ENCODE assay signal across 13 mouse cellular contexts in genomic region chr4:61855831-61856698, GRCm38 (mm10). TPM values are rescaled to one million over a fixed set of nuclear protein-coding genes. Genes with fewer than 3 reads are reported as not detected.
A peak's percentile ranks its signal among the peaks of the same experiment; 100 is the strongest.
DNase-seq lines count a peak whose midpoint lies in the region; ATAC-seq lines count a peak whose summit lies in the region.
"Had no signal": no experiment of that assay in that cellular context is flagged by ENCODE, and none has a peak within 500 bp of the region (broad histone marks: within the 10 kb centered on the region; RNA-seq: fewer than 3 reads in every experiment).

No protein-coding gene starts in this region.

- no peaks in the 10 kb centered on the region for H3K9me3 ChIP-seq in hindbrain, embryonic 12.5 days (replicated peaks)
- H3K9me3 ChIP-seq in hindbrain, embryonic 16.5 days (ENCODE audit: control insufficient read depth, low read length): no peaks in the 10 kb centered on the region
- 0 out of 2 replicates have a peak, but pooled peaks cover 3% of the 10 kb centered on the region for H3K9me3 ChIP-seq in embryonic facial prominence, embryonic 12.5 days
- no peaks in the 10 kb centered on the region for H3K9me3 ChIP-seq in hindbrain, embryonic 14.5 days (ENCODE audit: control insufficient read depth, low read length)

- H3K9ac ChIP-seq in hindbrain, embryonic 12.5 days: no peak overlapping the region
- no peak overlapping the region for H3K9ac ChIP-seq in hindbrain, embryonic 16.5 days (ENCODE audit: low read depth, low read length)
- no peak overlapping the region for H3K9ac ChIP-seq in embryonic facial prominence, embryonic 12.5 days
- no peak overlapping the region for H3K9ac ChIP-seq in hindbrain, embryonic 14.5 days

- H3K27ac ChIP-seq in hindbrain, embryonic 12.5 days: no peak overlapping the region
- H3K27ac ChIP-seq in hindbrain, embryonic 16.5 days (ENCODE audit: low read depth, low read length): no peak overlapping the region
- no peak overlapping the region for H3K27ac ChIP-seq in embryonic facial prominence, embryonic 12.5 days
- no peak overlapping the region for H3K27ac ChIP-seq in hindbrain, embryonic 14.5 days
- H3K27ac ChIP-seq: gastrocnemius, adult 2 months; macrophage had no signal

- no peaks in the 10 kb centered on the region for H3K36me3 ChIP-seq in hindbrain, embryonic 12.5 days
- H3K36me3 ChIP-seq in hindbrain, embryonic 16.5 days (ENCODE audit: control insufficient read depth, insufficient read depth, low read length): no peaks in the 10 kb centered on the region
- H3K36me3 ChIP-seq in embryonic facial prominence, embryonic 12.5 days: no peaks in the 10 kb centered on the region
- H3K36me3 ChIP-seq in hindbrain, embryonic 14.5 days (replicated peaks; ENCODE audit: control insufficient read depth, insufficient read depth): no peaks in the 10 kb centered on the region

- H3K4me3 ChIP-seq in hindbrain, embryonic 12.5 days: no peak overlapping the region
- H3K4me3 ChIP-seq in hindbrain, embryonic 16.5 days (ENCODE audit: low read length): no peak overlapping the region
- no peak overlapping the region for H3K4me3 ChIP-seq in embryonic facial prominence, embryonic 12.5 days
- no peak overlapping the region for H3K4me3 ChIP-seq in hindbrain, embryonic 14.5 days (replicated peaks; ENCODE audit: low read length)
- H3K4me3 ChIP-seq: gastrocnemius, adult 2 months had no signal

- WGBS in hindbrain, embryonic 12.5 days: 86% methylated on average over 18 of the region's 18 CpGs
- WGBS in hindbrain, embryonic 16.5 days: 90% methylated on average over 18 of the region's 18 CpGs
- WGBS in embryonic facial prominence, embryonic 12.5 days: 90% methylated on average over 18 of the region's 18 CpGs
- 91% methylated on average over 18 of the region's 18 CpGs for WGBS in hindbrain, embryonic 14.5 days

- no peak for DNase-seq in hindbrain, embryonic 14.5 days (ENCODE audit: low spot score)
- DNase-seq in gastrocnemius, postnatal 4 days (ENCODE audit: low spot score in 2 of 2): no peak
- DNase-seq in frontal cortex, postnatal 25 days (ENCODE audit: low spot score in 2 of 2): no peak
- DNase-seq in layer of hippocampus, adult 18-20 months (ENCODE audit: low spot score in 2 of 2): no peak
- DNase-seq: embryo, embryonic 11 days; gastrocnemius, adult 2 months had no signal

- no peak overlapping the region for H3K4me2 ChIP-seq in hindbrain, embryonic 12.5 days (replicated peaks)
- H3K4me2 ChIP-seq in hindbrain, embryonic 16.5 days (ENCODE audit: low read length): no peak overlapping the region
- H3K4me2 ChIP-seq in embryonic facial prominence, embryonic 12.5 days (replicated peaks): no peak overlapping the region
- H3K4me2 ChIP-seq in hindbrain, embryonic 14.5 days (replicated peaks): no peak overlapping the region

- no peaks in the 10 kb centered on the region for H3K27me3 ChIP-seq in hindbrain, embryonic 12.5 days
- H3K27me3 ChIP-seq in hindbrain, embryonic 16.5 days (replicated peaks; ENCODE audit: control insufficient read depth, insufficient read depth, low read length): no peaks in the 10 kb centered on the region
- H3K27me3 ChIP-seq in embryonic facial prominence, embryonic 12.5 days: no peaks in the 10 kb centered on the region
- no peaks in the 10 kb centered on the region for H3K27me3 ChIP-seq in hindbrain, embryonic 14.5 days (ENCODE audit: control insufficient read depth, insufficient read depth, low read length)

- peak; percentile 67; the same call in 1 of the 2 replicates for ATAC-seq in hindbrain, embryonic 12.5 days (ENCODE audit: low FRiP score)
- no peak; the same call in 1 of the 2 replicates for ATAC-seq in hindbrain, embryonic 16.5 days
- peak; percentile 67; the same call in 1 of the 2 replicates for ATAC-seq in embryonic facial prominence, embryonic 12.5 days (ENCODE audit: insufficient number of reproducible peaks, insufficient read depth, low FRiP score, low TSS enrichment)
- ATAC-seq in hindbrain, embryonic 14.5 days (ENCODE audit: low FRiP score): peak; percentile 60; the same call in 1 of the 2 replicates
- ATAC-seq in monocyte, adult 5-6 weeks (replicated peaks; ENCODE audit: insufficient number of reproducible peaks, low FRiP score, low TSS enrichment, poor library complexity, severe bottlenecking): peak; percentile 50; the same call in 1 of the 2 replicates
- ATAC-seq: activated CD4-positive, CD25-positive, alpha-beta regulatory T cell, adult 4 months had no signal

- H3K4me1 ChIP-seq in hindbrain, embryonic 12.5 days: no peaks in the 10 kb centered on the region
- H3K4me1 ChIP-seq in hindbrain, embryonic 16.5 days (ENCODE audit: control insufficient read depth, insufficient read depth, low read depth, low read length): no peaks in the 10 kb centered on the region
- H3K4me1 ChIP-seq in embryonic facial prominence, embryonic 12.5 days: no peaks in the 10 kb centered on the region
- no peaks in the 10 kb centered on the region for H3K4me1 ChIP-seq in hindbrain, embryonic 14.5 days (replicated peaks; ENCODE audit: control insufficient read depth, insufficient read depth, low read length)

RNA-seq across cellular contexts. Expression of gene Mup5, which starts 21.0 kb away (rescaled TPM):
- polyA plus RNA-seq in hindbrain, embryonic 12.5 days (2016; fragmentation: Nextera tagmentation; extraction: Ambion mirVana): not detected in 2 replicates
- polyA plus RNA-seq in hindbrain, embryonic 16.5 days (2015; fragmentation: Nextera tagmentation; extraction: Ambion mirVana): not detected in 2 replicates
- not detected in 2 replicates for polyA plus RNA-seq in embryonic facial prominence, embryonic 12.5 days (2016; fragmentation: Nextera tagmentation; extraction: Ambion mirVana)
- not detected in 2 replicates for polyA plus RNA-seq in hindbrain, embryonic 14.5 days (2014; fragmentation: Nextera tagmentation; extraction: Ambion mirVana)
- total RNA-seq in monocyte, adult 5-6 weeks (2017): not detected in 3 replicates
- not detected for total RNA-seq in gastrocnemius, postnatal 4 days (2021)
- total RNA-seq in layer of hippocampus, adult 18-20 months (2021): not detected
- total RNA-seq: gastrocnemius, adult 2 months; layer of hippocampus, postnatal 14 days had no signal
- polyA plus RNA-seq: activated CD4-positive, CD25-positive, alpha-beta regulatory T cell, adult 4 months; macrophage had no signal
